Mouse (Mus musculus) inflammation-experienced regulatory T-cells, adult 16 weeks (primary cell): ENCODE measurements around the gene Msl2. TPM values are rescaled to one million over a fixed set of nuclear protein-coding genes. Genes with fewer than 3 reads are reported as not detected.

Experiments
- polyA plus RNA-seq: library from polyadenylated mRNA; unstranded; fragments of 100-300 nt; shearing (Covaris generic); gene quantifications from one replicate; pipeline ENCODE4 v1.2.1, GENCODE M21; 2017

Gene Msl2
- polyA plus RNA-seq, result 8.0 TPM

GRCm38 (mm10) chr9:101073987-101074331, at the start of gene Msl2:
Msl2 (plus strand) TSS chr9:101074101.

DNA sequence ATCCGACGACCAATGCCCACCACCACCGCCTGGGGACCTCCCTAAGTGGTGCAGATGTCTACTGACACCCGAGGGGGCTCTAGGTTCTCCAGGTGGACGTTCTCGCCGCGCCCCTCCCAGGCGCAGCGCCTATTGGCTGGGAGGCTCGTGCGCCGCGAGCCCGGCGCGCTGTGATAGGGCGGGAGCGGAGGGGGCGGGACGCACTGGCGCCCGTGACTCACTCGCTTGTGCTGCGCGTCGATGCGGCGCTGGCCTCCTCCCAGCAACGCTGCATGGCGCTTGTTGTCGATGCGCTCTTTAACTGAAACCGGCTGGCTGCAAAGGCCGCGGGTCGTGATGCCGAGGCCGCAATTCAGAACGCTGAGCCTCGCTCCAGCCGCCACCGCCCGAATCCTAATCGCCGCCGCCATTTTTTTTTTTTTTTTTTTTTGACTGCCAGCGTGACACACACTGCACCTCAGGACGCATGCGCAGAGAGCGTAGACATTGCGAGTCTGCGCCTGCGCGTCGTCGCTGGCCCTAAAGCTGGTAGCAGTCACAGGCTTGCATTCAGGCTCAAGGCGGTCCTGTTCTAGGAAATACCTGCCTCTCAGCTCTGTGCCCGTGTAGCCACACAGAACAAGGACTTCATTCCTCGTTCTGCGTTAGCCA, 39.3 kb upstream of the Msl2 start, which contains the start of gene Pccb:
Gene Pccb, minus strand, starts transcription at position 451 of the 651 bp plus-strand sequence.

Other genes with a start within 250 kb of the Msl2 start
- 8.4 TPM for gene Pccb, start 39.2 kb upstream of the Msl2 start, polyA plus RNA-seq
- gene Ppp2r3a, start 177.7 kb downstream of the Msl2 start, polyA plus RNA-seq, result 2.8 TPM